Mouse (Mus musculus) limb, embryonic 12.5 days (tissue): ENCODE data around the gene Helz2. TPM values are rescaled to one million over a fixed set of nuclear protein-coding genes. Genes with fewer than 3 reads are reported as not detected.
"Not testable (repeated sequence)": the region's sequence is repeated elsewhere in the genome, so short reads cannot be mapped to it uniquely, and the experiment has no call there.

Experiments
- ATAC-seq: fragments of 200-750 bp; cut with Nextera tagmentation; 2 replicates; pipeline ENCODE4 v1.8.0; 2017; ENCODE audit warnings: low read depth, moderate TSS enrichment; ENCODE audit not compliant: insufficient number of reproducible peaks, insufficient read depth, low FRiP score, low TSS enrichment
- H3K27ac ChIP-seq: fragments of 300-500 bp; sonication (generic); 2 replicates; pipeline ENCODE4 v1.5.1; 2016; ENCODE audit warnings: mild to moderate bottlenecking, moderate library complexity
- H3K27me3 ChIP-seq: fragments of 300-500 bp; sonication (generic); 2 replicates; pipeline ENCODE4 v1.6.1; 2016; ENCODE audit warnings: mild to moderate bottlenecking, moderate library complexity
- H3K36me3 ChIP-seq: fragments of 300-500 bp; sonication (generic); 2 replicates; pipeline ENCODE4 v1.6.1; 2016; ENCODE audit warnings: mild to moderate bottlenecking, moderate library complexity
- H3K4me1 ChIP-seq: fragments of 300-500 bp; sonication (generic); replicated peaks from 2 replicates; pipeline ENCODE4 v1.6.1; 2016
- H3K4me2 ChIP-seq: fragments of 300-500 bp; sonication (generic); 2 replicates; pipeline ENCODE4 v1.6.1; 2016; ENCODE audit warnings: mild to moderate bottlenecking, moderate library complexity
- H3K4me3 ChIP-seq: fragments of 300-500 bp; sonication (generic); replicated peaks from 2 replicates; pipeline ENCODE4 v1.5.1; 2016; ENCODE audit warnings: mild to moderate bottlenecking
- H3K9ac ChIP-seq: fragments of 300-500 bp; sonication (generic); replicated peaks from 2 replicates; pipeline ENCODE4 v1.6.1; 2016; ENCODE audit warnings: mild to moderate bottlenecking, moderate library complexity
- H3K9me3 ChIP-seq: fragments of 300-500 bp; sonication (generic); 2 replicates; pipeline ENCODE4 v1.6.1; 2016; ENCODE audit warnings: mild to moderate bottlenecking, moderate library complexity
- WGBS: fragments of 180-500 bp; shearing (Covaris S2); methylation state at CpG from one replicate; pipeline ENCODE4 v1.1.7; 2016; 5-methylcytosine and 5-hydroxymethylcytosine counted together
- polyA plus RNA-seq: library from polyadenylated mRNA; unstranded; fragments of >200 nt; fragmentation: Nextera tagmentation; extraction: Ambion mirVana; gene quantifications from 2 replicates; pipeline ENCODE4 v1.2.1, GENCODE M21; 2016

Helz2 gene
- polyA plus RNA-seq = 1.3 and 1.4 TPM in 2 replicates

- WGBS = 8% methylated on average over 15 of the region's 16 CpGs
- Histone ChIP-seq H3K9me3 (no peaks in the 10 kb centered on the region), H3K4me3 (peak within 1 kb of the TSS; percentile 48), H3K27me3 (no peaks in the 10 kb centered on the region), H3K4me1 (peaks cover 14% of the 10 kb centered on the region), H3K27ac (no peak within 1 kb of the TSS), H3K4me2 (peak within 1 kb of the TSS; percentile 73), H3K36me3 (0 out of 2 replicates have a peak, but pooled peaks cover 2% of the 10 kb centered on the region), H3K9ac (peak within 1 kb of the TSS; percentile 50)
- peak; percentile 64 for ATAC-seq
Measured at GRCm38 (mm10) chr2:181241602-181242313, at the start of gene Helz2. Gene Helz2, minus strand, starts transcription at chr2:181242027.

DNA sequence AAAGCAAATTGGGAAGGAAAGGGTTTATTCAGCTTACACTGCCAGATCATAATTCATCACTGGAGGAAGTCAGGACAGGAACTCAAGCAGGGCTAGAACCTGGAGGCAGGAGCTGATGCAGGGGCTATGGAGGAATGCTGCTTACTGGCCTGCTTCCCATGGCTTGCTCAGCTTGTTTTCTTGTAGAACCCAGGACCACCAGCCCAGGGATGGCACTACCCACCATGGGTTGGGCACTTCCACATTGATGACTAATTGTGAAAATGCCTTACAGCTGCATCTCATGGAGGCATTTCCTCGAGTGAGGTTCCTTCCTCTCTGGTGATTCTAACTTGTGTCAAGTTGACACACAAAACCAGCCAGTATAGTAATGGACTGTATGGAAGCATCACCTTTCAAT, 49.1 kb upstream of the Helz2 start:
- no peak for ATAC-seq
- 88% methylated on average over 1 of the region's 1 CpGs for WGBS
- Histone ChIP-seq H3K4me2 (no peak overlapping the region), H3K27ac (no peak overlapping the region), H3K36me3 (peaks cover 10% of the 10 kb centered on the region), H3K4me3 (no peak overlapping the region), H3K9me3 (no peaks in the 10 kb centered on the region), H3K9ac (no peak overlapping the region), H3K4me1 (peaks cover 15% of the 10 kb centered on the region), H3K27me3 (no peaks in the 10 kb centered on the region)

DNA sequence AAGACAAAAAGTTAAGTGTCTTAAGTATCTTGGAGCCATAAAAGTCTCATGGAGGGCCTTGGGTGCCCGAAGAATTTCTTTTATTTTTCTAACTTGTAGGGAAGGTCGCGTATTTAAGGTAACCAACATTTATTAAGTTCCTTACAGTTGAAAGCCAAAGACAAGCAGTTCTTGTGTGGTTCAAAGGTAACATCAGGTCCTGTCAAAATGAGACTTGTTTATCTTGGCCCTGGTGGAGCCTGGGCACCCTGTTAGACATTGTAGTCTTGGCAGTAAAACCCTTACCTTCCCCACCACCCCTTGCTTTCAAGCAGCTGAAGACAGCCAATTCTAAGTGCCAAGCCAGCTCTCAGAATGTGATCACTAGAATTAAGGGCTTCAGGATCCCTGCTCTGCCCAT, 46.9 kb upstream of the Helz2 start:
- Histone ChIP-seq H3K27me3 (no peaks in the 10 kb centered on the region), H3K4me2 (peak overlapping the region; percentile 57), H3K9ac (peak overlapping the region; percentile 24; the same call in 1 of the 2 replicates), H3K27ac (no peak overlapping the region; the same call in 1 of the 2 replicates), H3K4me3 (peak overlapping the region; percentile 61), H3K4me1 (peaks cover 15% of the 10 kb centered on the region), H3K36me3 (peaks cover 19% of the 10 kb centered on the region), H3K9me3 (no peaks in the 10 kb centered on the region)
- WGBS = 78% methylated on average over 3 of the region's 3 CpGs
- no peak for ATAC-seq

GRCm38 (mm10) chr2:181287958-181288350, 46.1 kb upstream of the Helz2 start, which contains the start of gene Gmeb2:
Gene Gmeb2, minus strand, starts transcription at chr2:181288035.
- peak within 1 kb of the TSS; percentile 61 for H3K4me3 ChIP-seq
- not testable (repeated sequence) for H3K27me3 ChIP-seq, H3K9me3 ChIP-seq
- H3K4me1 ChIP-seq = peaks cover 15% of the 10 kb centered on the region
- peak within 1 kb of the TSS; percentile 96 for H3K27ac ChIP-seq
- H3K36me3 ChIP-seq = peaks cover 25% of the 10 kb centered on the region
- under 1% methylated on average over 24 of the region's 38 CpGs for WGBS
- ATAC-seq = peak; percentile 95
- H3K4me2 ChIP-seq = peak within 1 kb of the TSS; percentile 62
- peak within 1 kb of the TSS; percentile 79 for H3K9ac ChIP-seq

- Histone ChIP-seq H3K27me3 (no peaks in the 10 kb centered on the region), H3K36me3 (peaks cover 26% of the 10 kb centered on the region), H3K9me3 (no peaks in the 10 kb centered on the region), H3K4me3 (peak overlapping the region; percentile 61), H3K4me1 (peaks cover 15% of the 10 kb centered on the region), H3K4me2 (peak overlapping the region; percentile 62), H3K9ac (peak overlapping the region; percentile 79), H3K27ac (peak overlapping the region; percentile 96)
- WGBS = under 1% methylated on average over 52 of the region's 71 CpGs
- ATAC-seq = peak; percentile 82
Measured at GRCm38 (mm10) chr2:181287338-181287957, 45.6 kb upstream of the Helz2 start.

DNA sequence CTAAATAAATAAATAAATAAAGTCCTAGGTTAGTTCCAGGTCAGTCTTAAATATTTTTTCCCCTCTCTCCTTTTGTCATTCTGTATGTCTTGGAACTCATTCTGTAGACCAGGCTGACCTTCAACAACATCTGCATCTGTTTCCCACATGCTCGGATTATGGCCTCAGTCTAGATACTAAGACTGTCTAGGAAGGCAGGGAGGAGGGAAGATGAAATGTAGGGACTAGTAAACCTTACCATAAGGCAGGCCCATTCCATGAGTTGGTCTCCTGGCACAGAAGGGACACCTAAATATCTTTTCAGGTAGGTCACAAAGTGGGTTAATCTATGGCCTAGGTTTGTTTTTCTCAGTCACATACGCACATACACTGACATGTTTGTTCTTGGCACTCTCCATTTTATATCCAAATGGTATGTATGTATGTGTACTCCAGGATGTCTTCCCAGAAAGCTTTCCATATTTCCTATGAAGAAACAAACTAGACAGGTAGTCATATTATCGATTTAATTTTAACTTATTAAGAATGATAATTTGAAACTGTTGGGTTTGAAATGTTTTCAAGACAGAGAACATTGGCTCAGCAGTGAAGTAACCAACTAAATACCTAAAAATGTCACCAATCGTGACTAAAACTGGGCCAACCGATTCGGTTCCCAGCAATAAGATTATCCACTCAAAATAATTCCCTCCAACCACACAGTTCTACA, 45.0 kb upstream of the Helz2 start:
- no peak for ATAC-seq
- H3K27ac ChIP-seq = peak overlapping the region; percentile 96

DNA sequence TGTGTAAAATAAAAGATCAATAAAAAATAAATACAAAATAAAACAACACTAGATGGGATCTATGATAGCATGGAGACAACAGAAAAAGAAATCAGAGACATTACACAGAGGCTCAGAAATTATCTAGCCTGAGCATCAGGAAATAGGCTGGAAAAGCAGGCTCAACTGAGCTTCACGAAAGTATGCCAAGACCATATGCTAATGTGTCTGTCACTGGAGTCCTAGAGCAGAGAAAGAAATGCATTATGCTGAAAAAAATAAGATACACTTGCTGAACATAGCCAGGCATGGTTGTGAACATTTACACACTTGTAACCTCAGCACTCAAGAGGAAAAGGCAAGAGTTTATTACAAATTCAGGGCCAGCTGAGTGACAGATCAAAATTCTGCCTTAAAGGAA, 38.1 kb upstream of the Helz2 start:
- H3K4me1 ChIP-seq = no peaks in the 10 kb centered on the region
- no peak for ATAC-seq
- no peak overlapping the region for H3K27ac ChIP-seq
- no peaks in the 10 kb centered on the region for H3K27me3 ChIP-seq
- no peak overlapping the region for H3K9ac ChIP-seq
- no peak overlapping the region for H3K4me3 ChIP-seq
- 83% methylated on average over 1 of the region's 1 CpGs for WGBS
- H3K4me2 ChIP-seq = no peak overlapping the region
- no peaks in the 10 kb centered on the region for H3K9me3 ChIP-seq
- H3K36me3 ChIP-seq = peaks cover 60% of the 10 kb centered on the region

More for the DNA sequence above, 45.0 kb upstream of the Helz2 start:
- Histone ChIP-seq H3K4me1 (peaks cover 15% of the 10 kb centered on the region), H3K9ac (peak overlapping the region; percentile 79), H3K4me3 (peak overlapping the region; percentile 61), H3K36me3 (peaks cover 32% of the 10 kb centered on the region), H3K4me2 (peak overlapping the region; percentile 62), H3K9me3 (no peaks in the 10 kb centered on the region), H3K27me3 (no peaks in the 10 kb centered on the region)
- WGBS = 54% methylated on average over 6 of the region's 6 CpGs

DNA sequence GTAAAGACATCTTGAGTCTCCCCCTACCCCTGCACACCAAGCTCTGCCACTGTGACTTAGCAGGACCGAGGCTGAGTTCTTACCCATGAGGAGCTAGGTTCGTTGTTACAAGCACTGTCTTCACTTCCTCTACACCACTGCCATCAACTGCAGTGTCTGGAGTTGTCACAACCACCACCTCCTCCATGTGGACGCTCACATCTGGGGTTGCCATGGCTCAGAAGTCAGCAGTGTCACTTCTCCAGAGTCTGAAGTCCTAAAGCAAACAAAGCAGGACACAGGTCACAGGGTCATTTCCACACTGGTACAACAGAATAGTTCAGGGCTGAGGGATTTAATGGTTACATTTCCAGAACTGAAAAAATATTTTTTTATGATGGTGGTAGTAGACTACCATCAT, 36.0 kb upstream of the Helz2 start:
- Histone ChIP-seq H3K4me2 (no peak overlapping the region), H3K4me1 (no peaks in the 10 kb centered on the region), H3K36me3 (peaks cover 64% of the 10 kb centered on the region), H3K27ac (no peak overlapping the region), H3K4me3 (no peak overlapping the region), H3K27me3 (no peaks in the 10 kb centered on the region), H3K9ac (no peak overlapping the region), H3K9me3 (no peaks in the 10 kb centered on the region)
- 87% methylated on average over 3 of the region's 3 CpGs for WGBS
- no peak for ATAC-seq

- WGBS = 76% methylated on average over 1 of the region's 1 CpGs
- Histone ChIP-seq H3K4me3 (no peak overlapping the region), H3K9ac (no peak overlapping the region), H3K36me3 (peaks cover 65% of the 10 kb centered on the region), H3K4me1 (no peaks in the 10 kb centered on the region), H3K4me2 (no peak overlapping the region), H3K9me3 (no peaks in the 10 kb centered on the region), H3K27me3 (no peaks in the 10 kb centered on the region), H3K27ac (no peak overlapping the region)
- ATAC-seq = no peak
Measured at GRCm38 (mm10) chr2:181276766-181277165, 34.9 kb upstream of the Helz2 start.

DNA sequence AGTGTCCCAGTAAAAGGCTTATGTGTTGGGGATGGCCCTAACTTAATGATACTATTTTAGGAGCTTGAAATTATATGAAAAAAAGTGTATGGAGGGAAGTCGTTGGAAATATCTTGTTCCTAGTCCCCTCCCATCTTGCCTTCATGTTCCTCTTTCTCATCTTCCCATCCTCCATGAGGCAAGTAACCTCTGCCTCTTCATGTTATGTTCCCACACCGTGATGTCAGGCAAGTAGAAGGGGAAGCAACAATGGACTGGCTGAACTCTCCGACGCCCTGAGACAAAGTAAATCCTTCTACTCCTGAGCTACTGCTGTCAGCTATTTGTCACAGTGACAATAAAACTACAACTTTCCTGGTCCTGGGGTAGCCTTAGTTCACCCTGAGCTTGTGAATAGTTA, 32.8 kb upstream of the Helz2 start:
- no peak for ATAC-seq

DNA sequence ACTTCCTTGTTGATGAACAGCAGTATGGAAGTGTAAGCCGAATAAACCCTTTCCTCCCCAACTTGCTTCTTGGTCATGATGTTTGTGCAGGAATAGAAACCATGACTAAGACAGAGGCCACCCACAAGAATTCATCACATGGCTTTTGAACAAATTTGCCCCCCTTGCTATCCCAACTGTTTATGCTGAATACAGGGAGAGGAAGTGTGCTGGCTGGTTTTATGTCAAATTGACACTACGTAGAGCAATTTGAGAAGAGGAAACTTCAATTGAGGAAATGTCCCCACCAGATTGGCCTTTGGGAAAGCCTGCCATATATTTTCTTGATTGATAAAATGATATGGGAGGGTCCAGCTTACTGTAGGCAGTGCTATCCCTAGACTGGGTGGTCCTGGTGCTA, 32.0 kb upstream of the Helz2 start:
- Histone ChIP-seq H3K9ac (no peak overlapping the region), H3K4me1 (no peaks in the 10 kb centered on the region), H3K9me3 (no peaks in the 10 kb centered on the region), H3K27ac (no peak overlapping the region), H3K36me3 (peaks cover 89% of the 10 kb centered on the region), H3K4me3 (no peak overlapping the region), H3K27me3 (no peaks in the 10 kb centered on the region), H3K4me2 (no peak overlapping the region)
- ATAC-seq = no peak
- 89% methylated on average over 2 of the region's 2 CpGs for WGBS

More for the DNA sequence above, 32.8 kb upstream of the Helz2 start:
- no peaks in the 10 kb centered on the region for H3K4me1 ChIP-seq
- H3K27ac ChIP-seq = no peak overlapping the region
- H3K4me2 ChIP-seq = no peak overlapping the region
- peaks cover 84% of the 10 kb centered on the region for H3K36me3 ChIP-seq
- no peak overlapping the region for H3K4me3 ChIP-seq
- no peak overlapping the region for H3K9ac ChIP-seq
- H3K27me3 ChIP-seq = no peaks in the 10 kb centered on the region
- 89% methylated on average over 4 of the region's 4 CpGs for WGBS
- H3K9me3 ChIP-seq = no peaks in the 10 kb centered on the region
